Mouse (Mus musculus) embryonic facial prominence, embryonic 14.5 days (tissue): ENCODE measurements around the gene Gfpt2. TPM values are rescaled to one million over a fixed set of nuclear protein-coding genes. Genes with fewer than 3 reads are reported as not detected.

Experiments used
- ATAC-seq: fragments of 200-750 bp; cut with Nextera tagmentation; 2 replicates; pipeline ENCODE4 v1.8.0; 2017; ENCODE audit warnings: low read depth, moderate number of reproducible peaks, moderate TSS enrichment
- DNase-seq: peaks from one replicate; pipeline ENCODE4 v3.0.0-alpha.2; 2015; ENCODE audit warnings: low spot score
- H3K27ac ChIP-seq: fragments of 300-500 bp; sonication (generic); replicated peaks from 2 replicates; pipeline ENCODE4 v1.5.1; 2014; ENCODE audit warnings: low read depth, mild to moderate bottlenecking, low read length, moderate library complexity
- H3K27me3 ChIP-seq: fragments of 300-500 bp; sonication (generic); replicated peaks from 2 replicates; pipeline ENCODE4 v1.6.1; 2014; ENCODE audit warnings: low read length; ENCODE audit not compliant: control insufficient read depth, insufficient read depth
- H3K36me3 ChIP-seq: fragments of 300-500 bp; sonication (generic); 2 replicates; pipeline ENCODE4 v1.6.1; 2014; ENCODE audit warnings: low read length, mixed read lengths; ENCODE audit not compliant: control insufficient read depth, insufficient read depth
- H3K4me1 ChIP-seq: fragments of 300-500 bp; sonication (generic); 2 replicates; pipeline ENCODE4 v1.6.1; 2014; ENCODE audit warnings: antibody characterized with exemption, low read length; ENCODE audit not compliant: control insufficient read depth, insufficient read depth
- H3K4me2 ChIP-seq: fragments of 300-500 bp; sonication (generic); 2 replicates; pipeline ENCODE4 v1.6.1; 2014; ENCODE audit warnings: low read depth, mild to moderate bottlenecking, low read length, moderate library complexity, mixed read lengths
- H3K4me3 ChIP-seq: fragments of 300-500 bp; sonication (generic); 2 replicates; pipeline ENCODE4 v1.5.1; 2014; ENCODE audit warnings: low read depth, mild to moderate bottlenecking, low read length
- H3K9ac ChIP-seq: fragments of 300-500 bp; sonication (generic); 2 replicates; pipeline ENCODE4 v1.6.1; 2014; ENCODE audit warnings: low read depth, mild to moderate bottlenecking, low read length, moderate library complexity, mixed read lengths
- H3K9me3 ChIP-seq: fragments of 300-500 bp; sonication (generic); 2 replicates; pipeline ENCODE4 v1.6.1; 2016; ENCODE audit warnings: low read length; ENCODE audit not compliant: control insufficient read depth
- WGBS: fragments of 180-500 bp; shearing (Covaris S2); extraction: QIAGEN DNeasy Blood & Tissue Kit; methylation state at CpG from one replicate; pipeline ENCODE4 v1.1.7; 2014; 5-methylcytosine and 5-hydroxymethylcytosine counted together
- polyA plus RNA-seq: library from polyadenylated mRNA; unstranded; fragments of >200 nt; fragmentation: Nextera tagmentation; extraction: Ambion mirVana; gene quantifications from 2 replicates; pipeline ENCODE4 v1.2.1, GENCODE M21; 2014

Gene Gfpt2
- polyA plus RNA-seq, 1 experiment from 2014 or later = 22.5 TPM

GRCm38 (mm10) chr11:49847071-49847810 lies 53.3 kb downstream of the Gfpt2 start:
- H3K27me3 ChIP-seq = no peaks in the 10 kb centered on the region
- H3K36me3 ChIP-seq = no peaks in the 10 kb centered on the region
- no peaks in the 10 kb centered on the region for H3K9me3 ChIP-seq
- H3K27ac ChIP-seq = peak overlapping the region; percentile 72
- H3K4me3 ChIP-seq = peak overlapping the region; percentile 93
- peak; percentile 43 for DNase-seq
- H3K4me2 ChIP-seq = peak overlapping the region; percentile 75
- peak overlapping the region; percentile 92 for H3K9ac ChIP-seq
- ATAC-seq = no peak; the same call in 1 of the 2 replicates
- peaks cover 21% of the 10 kb centered on the region; the same call in 1 of the 2 replicates for H3K4me1 ChIP-seq
- WGBS = 12% methylated on average over 23 of the region's 29 CpGs

- Histone ChIP-seq H3K27me3 (no peaks in the 10 kb centered on the region), H3K4me1 (peaks cover 21% of the 10 kb centered on the region; the same call in 1 of the 2 replicates), H3K9ac (peak overlapping the region; percentile 92), H3K4me2 (peak overlapping the region; percentile 75), H3K27ac (no peak overlapping the region), H3K36me3 (no peaks in the 10 kb centered on the region), H3K9me3 (no peaks in the 10 kb centered on the region), H3K4me3 (peak overlapping the region; percentile 93)
- DNase-seq (no peak), ATAC-seq (no peak)
- 74% methylated on average over 2 of the region's 2 CpGs for WGBS
These were observed 53.8 kb downstream of the Gfpt2 start for GRCm38 (mm10) chr11:49847811-49848078.

- ATAC-seq = no peak
These were observed 54.3 kb downstream of the Gfpt2 start for GRCm38 (mm10) chr11:49848080-49848815.

GRCm38 (mm10) chr11:49850331-49850730 lies 56.4 kb downstream of the Gfpt2 start:
- Histone ChIP-seq H3K27ac (no peak overlapping the region), H3K4me2 (no peak overlapping the region), H3K36me3 (peaks cover 15% of the 10 kb centered on the region), H3K9ac (no peak overlapping the region), H3K4me1 (peaks cover 21% of the 10 kb centered on the region; the same call in 1 of the 2 replicates), H3K27me3 (no peaks in the 10 kb centered on the region), H3K4me3 (no peak overlapping the region), H3K9me3 (no peaks in the 10 kb centered on the region)
- 85% methylated on average over 7 of the region's 7 CpGs for WGBS
- no peak for DNase-seq
- ATAC-seq = no peak

More at GRCm38 (mm10) chr11:49848080-49848815, 54.3 kb downstream of the Gfpt2 start:
- Histone ChIP-seq H3K27me3 (no peaks in the 10 kb centered on the region), H3K36me3 (no peaks in the 10 kb centered on the region), H3K9me3 (no peaks in the 10 kb centered on the region), H3K4me3 (0 out of 2 replicates have a peak overlapping the region, but pooled peaks have one; percentile 93), H3K4me1 (peaks cover 21% of the 10 kb centered on the region; the same call in 1 of the 2 replicates), H3K4me2 (peak overlapping the region; percentile 75), H3K9ac (peak overlapping the region; percentile 31; the same call in 1 of the 2 replicates), H3K27ac (no peak overlapping the region)
- 69% methylated on average over 4 of the region's 4 CpGs for WGBS
- DNase-seq = no peak

GRCm38 (mm10) chr11:49855144-49855543 lies 61.2 kb downstream of the Gfpt2 start:
- WGBS = 83% methylated on average over 5 of the region's 5 CpGs
- Histone ChIP-seq H3K9ac (no peak overlapping the region), H3K4me3 (no peak overlapping the region), H3K4me1 (no peaks in the 10 kb centered on the region), H3K36me3 (peaks cover 25% of the 10 kb centered on the region), H3K9me3 (no peaks in the 10 kb centered on the region), H3K4me2 (no peak overlapping the region), H3K27ac (no peak overlapping the region), H3K27me3 (no peaks in the 10 kb centered on the region)
- no peak for DNase-seq
- no peak for ATAC-seq

GRCm38 (mm10) chr11:49861139-49861538 lies 67.2 kb downstream of the Gfpt2 start:
- DNase-seq = no peak
- H3K9ac ChIP-seq = no peak overlapping the region
- H3K27me3 ChIP-seq = no peaks in the 10 kb centered on the region
- 89% methylated on average over 4 of the region's 4 CpGs for WGBS
- H3K4me1 ChIP-seq = no peaks in the 10 kb centered on the region
- no peak overlapping the region for H3K4me2 ChIP-seq
- H3K36me3 ChIP-seq = peaks cover 22% of the 10 kb centered on the region
- ATAC-seq = no peak
- H3K9me3 ChIP-seq = no peaks in the 10 kb centered on the region
- no peak overlapping the region for H3K27ac ChIP-seq
- no peak overlapping the region for H3K4me3 ChIP-seq

GRCm38 (mm10) chr11:49863926-49864325 lies 69.9 kb downstream of the Gfpt2 start:
- DNase-seq (no peak), ATAC-seq (no peak)
- no peaks in the 10 kb centered on the region for H3K9me3 ChIP-seq
- H3K27me3 ChIP-seq = no peaks in the 10 kb centered on the region
- H3K4me3 ChIP-seq = no peak overlapping the region
- H3K4me1 ChIP-seq = no peaks in the 10 kb centered on the region
- peaks cover 19% of the 10 kb centered on the region for H3K36me3 ChIP-seq
- H3K4me2 ChIP-seq = no peak overlapping the region
- no peak overlapping the region for H3K9ac ChIP-seq
- no peak overlapping the region for H3K27ac ChIP-seq

- no peak overlapping the region for H3K9ac ChIP-seq
- H3K27me3 ChIP-seq = no peaks in the 10 kb centered on the region
- no peak overlapping the region for H3K4me3 ChIP-seq
- peaks cover 38% of the 10 kb centered on the region for H3K36me3 ChIP-seq
- H3K4me1 ChIP-seq = no peaks in the 10 kb centered on the region
- no peak overlapping the region for H3K4me2 ChIP-seq
- WGBS = 88% methylated on average over 5 of the region's 5 CpGs
- no peaks in the 10 kb centered on the region for H3K9me3 ChIP-seq
- no peak overlapping the region for H3K27ac ChIP-seq
- DNase-seq = no peak
- ATAC-seq = no peak
These were observed 73.3 kb downstream of the Gfpt2 start for GRCm38 (mm10) chr11:49867320-49867719.
